Mouse (Mus musculus) heart, postnatal 0 days (tissue): ENCODE results near the gene N4bp2l2. TPM values are rescaled to one million over a fixed set of nuclear protein-coding genes. Genes with fewer than 3 reads are reported as not detected.

Experiments
- ATAC-seq: fragments of 200-750 bp; cut with Nextera tagmentation; 2 replicates; pipeline ENCODE4 v1.8.0; 2017; ENCODE audit warnings: low read depth, moderate number of reproducible peaks, moderate library complexity; ENCODE audit not compliant: insufficient read depth
- DNase-seq: peaks from one replicate; pipeline ENCODE4 v3.0.0-alpha.2; 2016; ENCODE audit warnings: low spot score
- H3K27ac ChIP-seq: fragments of 300-500 bp; sonication (generic); 2 replicates; pipeline ENCODE4 v1.5.1; 2014; ENCODE audit warnings: low read depth, mild to moderate bottlenecking
- H3K27me3 ChIP-seq: fragments of 300-500 bp; sonication (generic); 2 replicates; pipeline ENCODE4 v1.6.1; 2014; ENCODE audit warnings: low read length, mixed read lengths; ENCODE audit not compliant: control insufficient read depth, insufficient read depth
- H3K36me3 ChIP-seq: fragments of 300-500 bp; sonication (generic); replicated peaks from 2 replicates; pipeline ENCODE4 v1.6.1; 2014; ENCODE audit warnings: low read length, mixed read lengths; ENCODE audit not compliant: control insufficient read depth, insufficient read depth
- H3K4me1 ChIP-seq: fragments of 300-500 bp; sonication (generic); 2 replicates; pipeline ENCODE4 v1.6.1; 2014; ENCODE audit warnings: antibody characterized with exemption; ENCODE audit not compliant: control insufficient read depth, insufficient read depth
- H3K4me2 ChIP-seq: fragments of 300-500 bp; sonication (generic); 2 replicates; pipeline ENCODE4 v1.6.1; 2014; ENCODE audit warnings: low read depth, mild to moderate bottlenecking, low read length, moderate library complexity
- H3K4me3 ChIP-seq: fragments of 300-500 bp; sonication (generic); 2 replicates; pipeline ENCODE4 v1.5.1; 2014; ENCODE audit warnings: low read depth, low read length
- H3K9ac ChIP-seq: fragments of 300-500 bp; sonication (generic); replicated peaks from 2 replicates; pipeline ENCODE4 v1.6.1; 2014; ENCODE audit warnings: low read depth, low read length, mixed read lengths
- H3K9me3 ChIP-seq: fragments of 300-500 bp; sonication (generic); replicated peaks from 2 replicates; pipeline ENCODE4 v1.6.1; 2016; ENCODE audit warnings: low read length; ENCODE audit not compliant: control insufficient read depth
- CTCF ChIP-seq: IDR thresholded peaks from 2 replicates; pipeline ENCODE4 v1.5.1; 2016; ENCODE audit warnings: antibody characterized with exemption, control low read depth, low read depth
- EP300 ChIP-seq: IDR thresholded peaks from 2 replicates; pipeline ENCODE4 v1.6.1; 2016; ENCODE audit warnings: antibody characterized with exemption, low read depth
- WGBS: fragments of 180-500 bp; shearing (Covaris S2); extraction: QIAGEN DNeasy Blood & Tissue Kit; methylation state at CpG from one replicate; pipeline ENCODE4 v1.1.7; 2014; 5-methylcytosine and 5-hydroxymethylcytosine counted together
- polyA plus RNA-seq: library from polyadenylated mRNA; unstranded; fragments of >200 nt; fragmentation: Nextera tagmentation; extraction: Ambion mirVana; gene quantifications from 2 replicates; pipeline ENCODE4 v1.2.1, GENCODE M21; 2015
- total RNA-seq: library from RNA; depleted of rRNA; stranded (reverse); fragments of >200 nt; gene quantifications from 2 replicates; pipeline ENCODE4 v1.2.3, GENCODE M21; 2014; ENCODE audit warnings: low replicate concordance

Gene N4bp2l2
- total and polyA plus RNA-seq, 2 experiments from 2014 or later, result 24.0 to 54.3 TPM

- Histone ChIP-seq H3K36me3 (no peaks in the 10 kb centered on the region), H3K27ac (peak overlapping the region; percentile 26; the same call in 1 of the 2 replicates), H3K27me3 (0 out of 2 replicates have a peak, but pooled peaks cover 9% of the 10 kb centered on the region), H3K4me1 (peaks cover 5% of the 10 kb centered on the region), H3K4me3 (peak overlapping the region; percentile 94), H3K9ac (peak overlapping the region; percentile 77), H3K4me2 (peak overlapping the region; percentile 100), H3K9me3 (no peaks in the 10 kb centered on the region)
- under 1% methylated on average over 89 of the region's 102 CpGs for WGBS
- TF ChIP-seq EP300 (no peak), CTCF (no peak)
- DNase-seq (no peak), ATAC-seq (peak; percentile 68)
Measured at GRCm38 (mm10) chr5:150593756-150594648, 72.0 kb downstream of the N4bp2l2 start.

- H3K36me3 ChIP-seq, result no peaks in the 10 kb centered on the region
- 0 out of 2 replicates have a peak, but pooled peaks cover 9% of the 10 kb centered on the region for H3K27me3 ChIP-seq
- H3K9ac ChIP-seq, result peak overlapping the region; percentile 77
- ATAC-seq (no peak; the same call in 1 of the 2 replicates), DNase-seq (no peak)
- H3K4me1 ChIP-seq, result peaks cover 5% of the 10 kb centered on the region
- H3K27ac ChIP-seq, result peak overlapping the region; percentile 26; the same call in 1 of the 2 replicates
- H3K4me3 ChIP-seq, result peak overlapping the region; percentile 94
- no peaks in the 10 kb centered on the region for H3K9me3 ChIP-seq
- peak overlapping the region; percentile 100 for H3K4me2 ChIP-seq
- 18% methylated on average over 38 of the region's 40 CpGs for WGBS
- TF ChIP-seq EP300, result no peak
- no peak for TF ChIP-seq CTCF
Measured at GRCm38 (mm10) chr5:150592904-150593755, 72.9 kb downstream of the N4bp2l2 start.

GRCm38 (mm10) chr5:150592186-150592903 lies 73.6 kb downstream of the N4bp2l2 start:
- Histone ChIP-seq H3K9ac (no peak overlapping the region), H3K36me3 (no peaks in the 10 kb centered on the region), H3K4me2 (peak overlapping the region; percentile 100), H3K4me1 (peaks cover 5% of the 10 kb centered on the region), H3K27me3 (0 out of 2 replicates have a peak, but pooled peaks cover 9% of the 10 kb centered on the region), H3K9me3 (no peaks in the 10 kb centered on the region), H3K4me3 (peak overlapping the region; percentile 94; the same call in 1 of the 2 replicates), H3K27ac (no peak overlapping the region)
- no peak for TF ChIP-seq EP300
- no peak for TF ChIP-seq CTCF
- ATAC-seq (no peak), DNase-seq (no peak)
- WGBS, result 79% methylated on average over 13 of the region's 13 CpGs

GRCm38 (mm10) chr5:150589945-150590344 lies 76.0 kb downstream of the N4bp2l2 start:
- no peak for DNase-seq
- no peaks in the 10 kb centered on the region for H3K36me3 ChIP-seq
- peaks cover 5% of the 10 kb centered on the region for H3K4me1 ChIP-seq
- H3K4me3 ChIP-seq, result no peak overlapping the region
- no peak for TF ChIP-seq CTCF
- no peak for TF ChIP-seq EP300
- H3K27ac ChIP-seq, result no peak overlapping the region
- no peak overlapping the region for H3K9ac ChIP-seq
- 0 out of 2 replicates have a peak, but pooled peaks cover 9% of the 10 kb centered on the region for H3K27me3 ChIP-seq
- WGBS, result 77% methylated on average over 2 of the region's 2 CpGs
- ATAC-seq, result no peak
- H3K9me3 ChIP-seq, result no peaks in the 10 kb centered on the region
- H3K4me2 ChIP-seq, result no peak overlapping the region

- H3K4me1 ChIP-seq, result peaks cover 9% of the 10 kb centered on the region
- no peak for TF ChIP-seq CTCF
- no peak for TF ChIP-seq EP300
- no peak overlapping the region for H3K4me2 ChIP-seq
- WGBS, result 52% methylated on average over 6 of the region's 6 CpGs
- no peaks in the 10 kb centered on the region for H3K36me3 ChIP-seq
- no peak overlapping the region for H3K27ac ChIP-seq
- no peaks in the 10 kb centered on the region for H3K27me3 ChIP-seq
- H3K9ac ChIP-seq, result no peak overlapping the region
- no peak overlapping the region for H3K4me3 ChIP-seq
- no peak for ATAC-seq
- DNase-seq, result no peak
- no peaks in the 10 kb centered on the region for H3K9me3 ChIP-seq
Measured at GRCm38 (mm10) chr5:150584337-150584729, 81.7 kb downstream of the N4bp2l2 start.
